Mouse (Mus musculus): Measurements from ENCODE around the gene Nacc1.

- TF ChIP-seq POLR2A (IDR thresholded peaks at IDR 0.05; ENCODE audit: extremely low read depth, insufficient read depth, low read length) (no peak), CTCF (IDR thresholded peaks at IDR 0.05; ENCODE audit: low read depth, low read length) (peak; percentile 34; the same call in 1 of the 2 replicates)
Measured at GRCm38 (mm10) chr8:84664566-84665384, 22.9 kb downstream of the Nacc1 start.

Measured in liver, adult 2 months (tissue).